Mouse (Mus musculus) embryonic fibroblast, embryonic 13.5 days (primary cell): ENCODE measurements around the gene Zmat5.

Experiments used
- CTCF ChIP-seq: IDR thresholded peaks from 2 replicates; pipeline ENCODE4 v1.5.1; 2011; ENCODE audit warnings: mild to moderate bottlenecking, control low read depth, low read length, moderate library complexity, borderline replicate concordance; ENCODE audit not compliant: insufficient read depth
- POLR2A ChIP-seq: IDR thresholded peaks from 2 replicates; pipeline ENCODE4 v1.6.1; 2011; ENCODE audit warnings: low read depth, mild to moderate bottlenecking, control low read depth, low read length, moderate library complexity

- TF ChIP-seq CTCF (no peak), POLR2A (no peak)
These were observed 57.5 kb downstream of the Zmat5 start for GRCm38 (mm10) chr11:4761991-4762390.
